Mouse (Mus musculus) lung, embryonic 16.5 days (tissue): Measurements from ENCODE around the gene Sectm1b. TPM values are rescaled to one million over a fixed set of nuclear protein-coding genes. Genes with fewer than 3 reads are reported as not detected.

ENCODE experiments used
- ATAC-seq: fragments of 200-750 bp; cut with Nextera tagmentation; 2 replicates; pipeline ENCODE4 v1.8.0; 2017; ENCODE audit warnings: low read depth, mild to moderate bottlenecking, moderate library complexity
- H3K27ac ChIP-seq: fragments of 300-500 bp; sonication (generic); 2 replicates; pipeline ENCODE4 v1.5.1; 2014; ENCODE audit warnings: mild to moderate bottlenecking, control low read depth, low read length
- H3K27me3 ChIP-seq: fragments of 300-500 bp; sonication (generic); 2 replicates; pipeline ENCODE4 v1.6.1; 2014; ENCODE audit warnings: low read depth, low read length, mixed read lengths; ENCODE audit not compliant: control insufficient read depth, insufficient read depth
- H3K36me3 ChIP-seq: fragments of 300-500 bp; sonication (generic); 2 replicates; pipeline ENCODE4 v1.6.1; 2014; ENCODE audit warnings: low read length; ENCODE audit not compliant: control insufficient read depth, insufficient read depth
- H3K4me1 ChIP-seq: fragments of 300-500 bp; sonication (generic); replicated peaks from 2 replicates; pipeline ENCODE4 v1.6.1; 2014; ENCODE audit warnings: low read length, mixed read lengths; ENCODE audit not compliant: control insufficient read depth, insufficient read depth
- H3K4me2 ChIP-seq: fragments of 300-500 bp; sonication (generic); 2 replicates; pipeline ENCODE4 v1.6.1; 2014; ENCODE audit warnings: low read depth, low read length, control low read depth
- H3K4me3 ChIP-seq: fragments of 300-500 bp; sonication (generic); 2 replicates; pipeline ENCODE4 v1.5.1; 2014; ENCODE audit warnings: mild to moderate bottlenecking, low read length, control low read depth
- H3K9ac ChIP-seq: fragments of 300-500 bp; sonication (generic); 2 replicates; pipeline ENCODE4 v1.6.1; 2014; ENCODE audit warnings: low read length, control low read depth
- H3K9me3 ChIP-seq: fragments of 300-500 bp; sonication (generic); 2 replicates; pipeline ENCODE4 v1.6.1; 2016; ENCODE audit warnings: low read length; ENCODE audit not compliant: control insufficient read depth
- WGBS: fragments of 180-500 bp; shearing (Covaris S2); extraction: QIAGEN DNeasy Blood & Tissue Kit; methylation state at CpG from one replicate; pipeline ENCODE4 v1.1.7; 2014; 5-methylcytosine and 5-hydroxymethylcytosine counted together
- polyA plus RNA-seq: library from polyadenylated mRNA; unstranded; fragments of >200 nt; fragmentation: Nextera tagmentation; extraction: Ambion mirVana; gene quantifications from 2 replicates; pipeline ENCODE4 v1.2.1, GENCODE M21; 2015

The Sectm1b gene
- polyA plus RNA-seq, 1 experiment from 2014 or later = 0.15 TPM

DNA sequence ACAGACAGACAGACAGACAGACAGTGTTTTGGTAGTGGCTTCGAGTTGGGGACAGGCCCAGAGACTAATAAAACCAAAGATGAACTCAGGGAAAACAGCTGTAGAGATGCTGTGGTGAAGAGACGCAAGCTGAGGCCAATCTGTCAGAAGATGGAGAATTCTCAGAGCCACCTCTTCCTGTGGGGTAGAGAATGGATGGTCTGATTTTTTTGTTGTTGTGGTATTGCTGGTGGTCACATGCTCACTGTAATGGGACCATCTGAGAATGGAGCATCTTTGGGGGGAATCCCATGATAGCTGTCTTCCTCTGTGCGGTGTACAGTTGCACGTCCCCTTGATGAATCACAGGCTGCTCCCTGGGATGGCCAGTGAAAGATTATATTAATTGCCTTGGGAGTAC lies 20.9 kb downstream of the Sectm1b start:
- Histone ChIP-seq H3K27me3 (no peaks in the 10 kb centered on the region; the same call in 1 of the 2 replicates), H3K36me3 (no peaks in the 10 kb centered on the region), H3K4me1 (no peaks in the 10 kb centered on the region; the same call in 1 of the 2 replicates), H3K4me2 (no peak overlapping the region), H3K9ac (no peak overlapping the region), H3K9me3 (no peaks in the 10 kb centered on the region), H3K4me3 (no peak overlapping the region), H3K27ac (no peak overlapping the region)
- no peak for ATAC-seq
- 68% methylated on average over 4 of the region's 4 CpGs for WGBS

DNA sequence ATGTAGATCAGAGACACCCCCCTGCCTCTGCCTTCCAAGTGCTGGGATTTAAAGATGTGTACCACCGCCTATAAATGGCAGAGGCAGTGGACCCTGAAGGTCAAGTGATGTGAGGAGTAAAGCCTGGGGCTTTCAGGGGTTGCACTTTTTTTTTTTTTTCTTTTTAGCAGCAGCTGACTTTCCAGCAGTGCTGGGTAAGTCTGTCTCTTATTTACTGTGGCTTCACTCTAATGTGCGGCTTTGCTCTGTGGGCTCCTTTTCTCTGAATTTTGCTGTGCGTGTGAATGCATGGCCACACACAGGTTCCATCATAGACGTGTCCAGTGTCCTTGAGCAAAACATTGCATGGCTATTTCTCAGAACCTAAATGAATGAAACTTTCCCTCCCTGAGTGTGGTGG lies 21.7 kb downstream of the Sectm1b start:
- 71% methylated on average over 4 of the region's 4 CpGs for WGBS
- H3K27ac ChIP-seq = no peak overlapping the region
- no peak overlapping the region for H3K4me2 ChIP-seq
- H3K4me1 ChIP-seq = no peaks in the 10 kb centered on the region; the same call in 1 of the 2 replicates
- H3K36me3 ChIP-seq = no peaks in the 10 kb centered on the region
- H3K4me3 ChIP-seq = no peak overlapping the region
- ATAC-seq = no peak
- no peaks in the 10 kb centered on the region for H3K9me3 ChIP-seq
- H3K9ac ChIP-seq = peak overlapping the region; percentile 15; the same call in 1 of the 2 replicates
- no peaks in the 10 kb centered on the region; the same call in 1 of the 2 replicates for H3K27me3 ChIP-seq

- Histone ChIP-seq H3K4me2 (no peak overlapping the region), H3K9me3 (no peaks in the 10 kb centered on the region), H3K9ac (peak overlapping the region; percentile 15; the same call in 1 of the 2 replicates), H3K4me3 (no peak overlapping the region), H3K36me3 (no peaks in the 10 kb centered on the region), H3K27me3 (no peaks in the 10 kb centered on the region; the same call in 1 of the 2 replicates), H3K4me1 (no peaks in the 10 kb centered on the region; the same call in 1 of the 2 replicates), H3K27ac (no peak overlapping the region)
- 7% methylated on average over 4 of the region's 4 CpGs for WGBS
- ATAC-seq = peak; percentile 69
Observed at GRCm38 (mm10) chr11:121041212-121041611, 22.2 kb downstream of the Sectm1b start.

GRCm38 (mm10) chr11:121039302-121039701 lies 24.1 kb downstream of the Sectm1b start, which contains the start of gene Cd7:
Gene Cd7, minus strand, starts transcription at chr11:121039418.
- no peaks in the 10 kb centered on the region; the same call in 1 of the 2 replicates for H3K27me3 ChIP-seq
- H3K4me3 ChIP-seq = no peak within 1 kb of the TSS
- H3K9ac ChIP-seq = no peak within 1 kb of the TSS
- no peak within 1 kb of the TSS for H3K27ac ChIP-seq
- H3K36me3 ChIP-seq = no peaks in the 10 kb centered on the region
- no peak for ATAC-seq
- H3K9me3 ChIP-seq = no peaks in the 10 kb centered on the region
- no peaks in the 10 kb centered on the region for H3K4me1 ChIP-seq
- no peak within 1 kb of the TSS for H3K4me2 ChIP-seq
- 51% methylated on average over 5 of the region's 5 CpGs for WGBS

- H3K4me1 ChIP-seq = no peaks in the 10 kb centered on the region
- H3K27me3 ChIP-seq = no peaks in the 10 kb centered on the region; the same call in 1 of the 2 replicates
- ATAC-seq = no peak
- no peak overlapping the region for H3K27ac ChIP-seq
- no peaks in the 10 kb centered on the region for H3K9me3 ChIP-seq
- no peaks in the 10 kb centered on the region for H3K36me3 ChIP-seq
- H3K4me2 ChIP-seq = no peak overlapping the region
- WGBS = 88% methylated on average over 11 of the region's 11 CpGs
- H3K4me3 ChIP-seq = no peak overlapping the region
- no peak overlapping the region for H3K9ac ChIP-seq
Observed at GRCm38 (mm10) chr11:121038366-121039240, 24.8 kb downstream of the Sectm1b start.

DNA sequence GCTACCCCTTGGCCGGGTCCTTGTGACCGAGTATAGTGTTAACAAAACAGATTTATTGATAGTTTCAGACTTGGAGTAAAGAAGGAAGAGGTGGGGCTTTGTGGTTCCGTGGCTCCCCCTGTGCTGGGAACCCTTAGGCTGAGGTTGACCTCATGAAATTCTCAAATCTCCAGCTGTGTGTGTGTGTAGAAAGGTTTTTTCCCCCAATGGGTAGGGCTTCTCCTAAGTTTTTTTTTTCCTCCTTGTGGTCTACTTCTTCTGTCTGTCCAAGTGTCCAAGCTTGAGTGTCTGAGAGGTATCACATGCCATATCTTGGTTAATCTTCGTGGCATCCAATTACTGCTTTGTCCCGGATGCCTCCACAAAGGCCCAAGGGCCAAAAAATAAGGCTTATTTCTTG lies 30.3 kb downstream of the Sectm1b start:
- Histone ChIP-seq H3K27ac (no peak overlapping the region), H3K4me1 (no peaks in the 10 kb centered on the region), H3K27me3 (no peaks in the 10 kb centered on the region), H3K36me3 (no peaks in the 10 kb centered on the region), H3K4me3 (no peak overlapping the region), H3K4me2 (no peak overlapping the region), H3K9ac (no peak overlapping the region), H3K9me3 (no peaks in the 10 kb centered on the region)
- WGBS = 71% methylated on average over 5 of the region's 5 CpGs
- ATAC-seq = no peak

DNA sequence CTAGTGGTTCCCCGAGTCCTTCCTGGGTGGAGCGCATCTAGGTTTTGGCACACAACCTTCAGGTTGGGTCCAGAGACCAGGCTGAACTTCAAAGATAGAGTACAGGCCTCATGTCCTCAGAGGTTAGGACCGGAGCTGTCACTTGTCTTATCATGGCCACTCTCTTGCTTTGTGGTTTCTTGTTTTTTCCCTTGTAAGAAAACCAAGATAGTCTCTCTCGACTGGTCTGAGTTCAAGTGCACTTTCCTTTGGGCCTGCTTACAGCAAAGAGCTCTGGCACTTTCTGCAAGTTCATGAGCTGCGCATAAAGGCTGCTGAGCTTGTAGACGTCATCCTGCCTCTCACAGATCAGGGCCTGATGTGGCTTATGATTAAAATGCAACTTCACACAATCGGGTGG lies 36.1 kb downstream of the Sectm1b start:
- Histone ChIP-seq H3K9me3 (no peaks in the 10 kb centered on the region), H3K27me3 (no peaks in the 10 kb centered on the region), H3K36me3 (no peaks in the 10 kb centered on the region), H3K27ac (no peak overlapping the region), H3K9ac (no peak overlapping the region), H3K4me2 (no peak overlapping the region), H3K4me3 (no peak overlapping the region), H3K4me1 (no peaks in the 10 kb centered on the region)
- no peak for ATAC-seq
- 82% methylated on average over 7 of the region's 7 CpGs for WGBS

GRCm38 (mm10) chr11:121024163-121024562 lies 39.2 kb downstream of the Sectm1b start:
- 51% methylated on average over 6 of the region's 6 CpGs for WGBS
- ATAC-seq = no peak

DNA sequence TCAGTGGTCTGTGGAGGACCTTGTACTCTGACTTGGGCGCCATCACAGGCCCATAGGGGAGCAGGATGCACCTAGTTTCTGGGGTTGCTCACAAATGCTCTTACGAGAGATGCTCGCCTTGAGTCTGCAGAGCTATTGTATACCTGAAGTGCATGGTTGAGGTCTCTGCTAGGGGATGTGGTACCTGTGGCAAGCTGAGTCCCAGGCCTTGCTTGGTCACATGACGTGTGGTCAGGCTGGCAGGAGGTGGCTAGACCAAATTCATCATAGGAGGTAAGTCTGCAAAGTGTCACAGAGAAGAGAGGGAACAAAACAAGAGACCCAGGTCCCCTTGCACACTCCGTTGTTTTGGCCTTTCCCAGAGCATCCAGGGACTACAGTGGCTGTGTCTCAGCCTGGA lies 43.9 kb downstream of the Sectm1b start:
- no peak for ATAC-seq
- no peaks in the 10 kb centered on the region for H3K27me3 ChIP-seq
- H3K4me2 ChIP-seq = no peak overlapping the region
- H3K9me3 ChIP-seq = no peaks in the 10 kb centered on the region
- no peak overlapping the region for H3K4me3 ChIP-seq
- no peak overlapping the region for H3K9ac ChIP-seq
- peaks cover 13% of the 10 kb centered on the region for H3K4me1 ChIP-seq
- no peak overlapping the region for H3K27ac ChIP-seq
- no peaks in the 10 kb centered on the region for H3K36me3 ChIP-seq
- 83% methylated on average over 5 of the region's 5 CpGs for WGBS

More at GRCm38 (mm10) chr11:121024163-121024562, 39.2 kb downstream of the Sectm1b start:
- H3K4me3 ChIP-seq = no peak overlapping the region
- no peak overlapping the region for H3K9ac ChIP-seq
- H3K36me3 ChIP-seq = no peaks in the 10 kb centered on the region
- no peak overlapping the region for H3K4me2 ChIP-seq
- no peaks in the 10 kb centered on the region for H3K4me1 ChIP-seq
- H3K27me3 ChIP-seq = no peaks in the 10 kb centered on the region
- H3K27ac ChIP-seq = no peak overlapping the region
- H3K9me3 ChIP-seq = no peaks in the 10 kb centered on the region
